Mouse (Mus musculus) heart, adult 11 months (tissue): ENCODE measurements at regions not wholly inside any gene's neighbourhood (a gene's known extent, or its start where the extent isn't known, plus 50 kb on each side); places are given as distances from the start of the nearest gene placed in this dataset.
"Not testable (repeated sequence)": the region's sequence is repeated elsewhere in the genome, so short reads cannot be mapped to it uniquely, and the experiment has no call there.

ENCODE experiments used
- DNase-seq: peaks from one replicate; pipeline ENCODE4 v3.0.0; 2022

GRCm38 (mm10) chr5:129256136-129256535 lies 159.6 kb downstream of the Adgrd1 start:
- DNase-seq, result no peak

- DNase-seq, result no peak
Measured at GRCm38 (mm10) chr5:129257206-129257605, 160.7 kb downstream of the Adgrd1 start.

GRCm38 (mm10) chr5:129260689-129261088 lies 164.1 kb downstream of the Adgrd1 start:
- peak; percentile 97 for DNase-seq

GRCm38 (mm10) chr5:129263118-129263517 lies 166.6 kb downstream of the Adgrd1 start:
- peak; percentile 92 for DNase-seq

GRCm38 (mm10) chr5:129264363-129264762 lies 167.8 kb downstream of the Adgrd1 start:
- no peak for DNase-seq

- no peak for DNase-seq
Measured at GRCm38 (mm10) chr5:129268456-129268855, 171.9 kb downstream of the Adgrd1 start.

GRCm38 (mm10) chr5:129270051-129270472 lies 173.5 kb downstream of the Adgrd1 start:
- DNase-seq, result no peak

- DNase-seq, result no peak
Measured at GRCm38 (mm10) chr5:129281406-129281805, 184.9 kb downstream of the Adgrd1 start.

- DNase-seq, result no peak
Measured at GRCm38 (mm10) chr5:129282133-129282532, 185.6 kb downstream of the Adgrd1 start.

GRCm38 (mm10) chr5:129282826-129283225 lies 186.3 kb downstream of the Adgrd1 start:
- no peak for DNase-seq

GRCm38 (mm10) chr5:129287481-129287880 lies 190.9 kb downstream of the Adgrd1 start:
- no peak for DNase-seq

GRCm38 (mm10) chr5:129292821-129293220 lies 196.3 kb downstream of the Adgrd1 start:
- not testable (repeated sequence) for DNase-seq

- DNase-seq, result peak; percentile 91
Measured at GRCm38 (mm10) chr5:129294861-129295542, 198.5 kb downstream of the Adgrd1 start.

- DNase-seq, result no peak
Measured at GRCm38 (mm10) chr5:129297657-129298349, 201.3 kb downstream of the Adgrd1 start.

GRCm38 (mm10) chr5:129298646-129299455 lies 202.2 kb upstream of the Sfswap start:
- no peak for DNase-seq

- DNase-seq, result peak; percentile 91
Measured at GRCm38 (mm10) chr5:129299456-129299765, 201.6 kb upstream of the Sfswap start.

GRCm38 (mm10) chr5:129300423-129300822 lies 200.6 kb upstream of the Sfswap start:
- DNase-seq, result no peak

GRCm38 (mm10) chr5:129315626-129316025 lies 185.4 kb upstream of the Sfswap start:
- no peak for DNase-seq

- no peak for DNase-seq
Measured at GRCm38 (mm10) chr5:129331094-129331523, 169.9 kb upstream of the Sfswap start.

GRCm38 (mm10) chr5:129332014-129332413 lies 169.0 kb upstream of the Sfswap start:
- no peak for DNase-seq

GRCm38 (mm10) chr5:129338511-129338910 lies 162.5 kb upstream of the Sfswap start:
- DNase-seq, result no peak

GRCm38 (mm10) chr5:129344038-129344437 lies 157.0 kb upstream of the Sfswap start:
- DNase-seq, result no peak

- no peak for DNase-seq
Measured at GRCm38 (mm10) chr5:129350024-129350423, 151.0 kb upstream of the Sfswap start.

- no peak for DNase-seq
Measured at GRCm38 (mm10) chr5:129353549-129353948, 147.5 kb upstream of the Sfswap start.
